In genomic region chr12:44858110-44858885, GRCm38 (mm10) we compare ENCODE assay signal across 8 mouse cellular contexts.
DNase-seq lines count a peak whose midpoint lies in the region; ATAC-seq lines count a peak whose summit lies in the region.

No protein-coding gene starts in this region.

- 26% methylated on average over 4 of the region's 4 CpGs for WGBS in lung, embryonic 16.5 days

- H3K4me2 ChIP-seq in lung, embryonic 16.5 days (ENCODE audit: low read depth, low read length): no peak overlapping the region

- no peaks in the 10 kb centered on the region for H3K36me3 ChIP-seq in lung, embryonic 16.5 days (ENCODE audit: control insufficient read depth, insufficient read depth, low read length)

- H3K4me1 ChIP-seq in lung, embryonic 16.5 days (replicated peaks; ENCODE audit: control insufficient read depth, insufficient read depth, low read length): peaks cover 9% of the 10 kb centered on the region

- no peak overlapping the region for H3K27ac ChIP-seq in lung, embryonic 16.5 days (ENCODE audit: low read length)

- no peaks in the 10 kb centered on the region for H3K27me3 ChIP-seq in lung, embryonic 16.5 days (ENCODE audit: control insufficient read depth, insufficient read depth, low read depth, low read length)

- no peak overlapping the region for H3K4me3 ChIP-seq in lung, embryonic 16.5 days (ENCODE audit: low read length)

- H3K9ac ChIP-seq in lung, embryonic 16.5 days (ENCODE audit: low read length): no peak overlapping the region

- peak; percentile 93 for ATAC-seq in lung, embryonic 16.5 days (ENCODE audit: low read depth)
- ATAC-seq in erythroid progenitor cell, adult 5-6 weeks (replicated peaks; ENCODE audit: low FRiP score, poor library complexity, severe bottlenecking): no peak

- H3K9me3 ChIP-seq in lung, embryonic 16.5 days (ENCODE audit: control insufficient read depth, low read length): no peaks in the 10 kb centered on the region

- DNase-seq in adipocyte (ENCODE audit: low spot score): peak; percentile 8
- DNase-seq in cerebellum, adult 11-12 months: peak; percentile 2
- DNase-seq in frontal cortex, postnatal 25 days (ENCODE audit: low spot score in 2 of 2): peak; percentile 13 to 43
- peak; percentile 69 for DNase-seq in heart, postnatal 4 days
- DNase-seq in layer of hippocampus, adult 8-10 months (ENCODE audit: low spot score in 2 of 2): peak; percentile 43 to 48
- DNase-seq in right cerebral cortex, postnatal 10 days (ENCODE audit: low spot score in 2 of 2): peak; percentile 38 to 45

Comparison
In these comparisons a context has a peak if more than half of its experiments do, and no peak if none do; other contexts are left out.
1. DNase-seq: peak in every context shown above with its lines; median percentile 69 in heart, postnatal 4 days; 46 in layer of hippocampus, adult 8-10 months; 42 in right cerebral cortex, postnatal 10 days; 28 in frontal cortex, postnatal 25 days; 8 in adipocyte; 2 in cerebellum, adult 11-12 months.